Mouse (Mus musculus) liver, adult 2 months (tissue): ENCODE measurements around the gene Foxp2.

Experiments used
- CTCF ChIP-seq: fragments of 200-500 bp; IDR thresholded peaks from 2 replicates; pipeline ENCODE4 v1.5.1; 2011; ENCODE audit warnings: low read depth, low read length, control low read depth
- POLR2A ChIP-seq: fragments of 200-500 bp; IDR thresholded peaks from 2 replicates; pipeline ENCODE4 v1.6.1; 2011; ENCODE audit warnings: low read length, control low read depth; ENCODE audit not compliant: insufficient read depth; ENCODE audit errors: extremely low read depth

DNA sequence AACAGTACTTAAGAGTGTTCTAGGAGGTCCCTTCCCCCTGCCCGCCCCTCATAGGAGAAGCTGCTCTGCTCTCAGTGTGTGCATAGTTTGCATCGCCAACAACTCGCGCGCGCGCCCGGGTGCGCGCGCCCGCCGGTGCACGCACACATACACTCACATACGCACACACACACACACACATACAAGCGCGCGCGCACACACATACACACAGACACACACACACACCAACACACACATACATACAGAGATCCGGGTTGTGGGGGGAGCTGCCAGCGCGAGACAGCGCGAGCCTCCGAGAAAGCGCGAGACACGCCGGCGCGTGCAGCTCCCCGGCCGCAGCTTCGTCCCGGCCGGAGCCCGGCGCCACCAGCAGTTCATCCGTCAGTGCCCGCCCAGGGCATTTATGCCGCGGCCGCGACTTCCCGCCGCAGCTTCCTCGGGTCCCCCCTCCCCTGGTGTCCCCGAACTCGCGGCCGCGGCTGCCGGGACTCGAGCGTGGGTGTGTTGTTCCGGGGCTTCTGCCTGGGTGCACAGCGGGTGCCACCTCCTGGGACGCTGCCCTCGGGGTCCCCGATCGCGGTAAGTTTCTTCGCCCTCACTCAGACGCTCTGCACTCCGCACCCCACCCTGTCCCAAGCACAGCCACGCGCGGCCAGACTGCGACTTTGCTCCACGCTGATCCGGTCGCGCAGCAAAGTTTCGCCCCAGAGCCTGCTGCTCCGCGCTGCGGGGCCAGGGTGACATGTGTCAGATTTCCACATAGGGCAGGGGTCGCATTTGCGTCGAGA, at the start of gene Foxp2:
- TF ChIP-seq POLR2A, result no peak
- TF ChIP-seq CTCF, result no peak
